Mouse (Mus musculus) left cerebral cortex, adult 18-20 months (tissue): ENCODE data around the gene Igsf8. TPM values are rescaled to one million over a fixed set of nuclear protein-coding genes. Genes with fewer than 3 reads are reported as not detected.

Experiments
- DNase-seq, 2 experiments: peaks; one replicate each; pipeline ENCODE4 v3.0.0; 2021 to 2022; ENCODE audit warnings: low spot score in 2 of 2, mixed read lengths in 1 of 2
- total RNA-seq, 2 experiments: library from RNA; stranded (reverse); gene quantifications; 2 replicates each; pipeline ENCODE4 v1.2.3; 2021

Igsf8 gene
- total RNA-seq, 2 experiments from 2014 or later: 278 to 283 TPM

DNA sequence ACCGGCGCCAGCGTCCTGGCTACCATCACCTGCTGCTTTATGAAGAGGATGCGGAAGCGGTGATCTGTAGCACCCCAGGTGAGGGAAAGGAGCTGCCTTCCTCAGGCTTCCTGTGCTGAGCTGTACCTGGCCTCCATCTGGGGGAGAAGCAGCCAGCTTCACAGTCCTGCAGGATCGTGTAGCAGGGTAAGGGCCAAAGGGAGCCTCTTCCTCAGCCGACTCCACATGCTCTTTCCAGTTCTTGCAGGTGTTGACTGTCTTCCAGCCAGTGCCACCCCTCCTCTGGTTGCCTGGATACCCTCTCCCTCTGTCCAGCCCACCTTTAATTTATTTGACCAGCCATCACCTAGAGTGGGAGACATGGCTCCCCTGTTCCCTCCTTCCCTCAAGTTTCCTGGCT is 57.9 kb downstream of the Igsf8 start:
- DNase-seq: peak in 1 of 2 experiments; percentile 50

DNA sequence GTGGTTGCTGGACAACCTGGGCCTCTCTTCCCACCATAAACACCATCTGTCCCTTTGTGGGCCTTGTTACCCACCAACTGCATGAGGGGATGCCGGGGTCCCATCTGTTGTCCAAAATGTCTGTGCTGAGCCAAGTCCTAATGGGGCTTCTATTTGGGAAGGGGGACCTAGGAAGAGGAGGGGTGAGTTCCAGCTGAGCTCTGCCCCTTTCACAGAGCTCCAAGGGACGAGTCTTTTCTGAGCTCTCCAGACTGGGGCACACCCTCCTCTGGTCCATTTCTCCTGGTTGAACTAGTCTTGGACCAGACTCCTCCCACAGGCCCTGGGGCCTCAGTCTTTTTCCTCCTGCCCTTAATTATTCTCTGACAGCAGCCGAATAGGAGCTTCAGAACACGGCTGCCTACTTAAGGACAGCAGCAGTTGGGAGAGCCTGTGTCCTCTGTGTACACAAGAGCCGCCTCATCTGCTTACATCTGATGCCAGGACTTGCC is 58.5 kb downstream of the Igsf8 start:
- peak in 1 of 2 experiments; percentile 62 for DNase-seq

DNA sequence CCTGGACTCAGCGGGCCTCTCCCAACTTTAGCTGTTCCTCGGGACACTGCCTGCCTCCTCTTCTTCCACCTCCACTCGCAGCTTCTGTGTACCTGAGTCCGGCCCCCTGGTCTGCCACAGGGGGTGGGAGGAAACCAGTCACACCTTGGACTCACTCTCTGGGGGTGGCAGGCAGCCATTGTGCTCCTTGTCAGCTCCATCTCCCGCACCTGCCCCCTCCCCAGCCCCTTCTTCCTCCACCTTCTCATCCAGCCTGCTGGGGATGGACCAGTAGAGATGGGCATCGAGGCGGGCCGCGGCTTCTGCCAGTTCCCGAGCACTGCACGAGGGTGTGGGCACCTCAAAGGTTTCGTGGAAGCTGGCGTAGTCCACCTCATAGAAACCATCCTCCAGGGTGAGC is 61.3 kb downstream of the Igsf8 start:
- DNase-seq: peak in 1 of 2 experiments; percentile 31

DNA sequence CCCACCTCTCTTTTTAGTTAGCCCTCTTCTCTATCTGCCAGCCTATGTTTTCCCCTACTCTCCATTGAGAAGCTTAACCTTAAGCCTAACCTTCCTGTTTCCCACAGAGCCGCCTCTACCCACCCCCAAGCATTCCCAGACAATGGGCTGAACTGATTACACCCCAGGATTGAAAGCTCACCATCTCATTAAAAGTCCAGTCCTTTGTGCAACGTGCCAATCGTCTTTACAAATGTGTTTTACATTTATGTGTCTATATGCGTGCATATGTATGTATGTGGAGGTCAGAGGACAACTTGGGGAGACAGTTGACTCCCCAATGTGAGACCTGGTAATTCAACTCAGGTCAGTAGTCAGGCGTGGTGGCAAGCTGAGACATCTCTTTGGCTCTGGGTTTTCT is 61.9 kb downstream of the Igsf8 start:
- no peak for DNase-seq

DNA sequence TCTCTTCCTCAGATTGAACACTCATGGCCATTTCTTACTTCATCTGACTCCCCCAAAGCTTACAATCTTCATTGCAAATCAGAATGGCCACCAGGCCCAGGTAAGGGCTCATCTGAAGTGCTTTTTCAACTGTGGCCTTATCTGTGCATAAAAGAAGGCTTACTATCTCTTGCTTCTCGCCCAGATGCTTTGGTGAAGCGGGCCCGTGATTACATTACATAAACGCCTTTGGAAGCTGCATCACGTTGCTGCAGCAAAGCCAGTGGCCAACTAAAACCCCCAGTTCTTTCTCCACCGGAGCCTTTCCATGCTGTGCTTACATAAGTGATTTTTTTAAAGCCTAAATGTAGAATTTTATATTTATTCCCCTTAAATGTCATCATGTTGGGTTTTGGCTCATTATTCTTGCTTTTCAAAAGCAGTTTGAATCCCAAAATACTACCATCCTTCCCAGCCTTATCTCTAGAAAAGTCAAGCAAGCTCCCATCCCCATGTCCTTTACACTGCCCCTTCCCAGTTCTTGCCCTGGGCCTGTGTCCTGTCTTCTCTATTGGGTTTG is 62.4 kb downstream of the Igsf8 start:
- DNase-seq: peak; percentile 72 to 79

DNA sequence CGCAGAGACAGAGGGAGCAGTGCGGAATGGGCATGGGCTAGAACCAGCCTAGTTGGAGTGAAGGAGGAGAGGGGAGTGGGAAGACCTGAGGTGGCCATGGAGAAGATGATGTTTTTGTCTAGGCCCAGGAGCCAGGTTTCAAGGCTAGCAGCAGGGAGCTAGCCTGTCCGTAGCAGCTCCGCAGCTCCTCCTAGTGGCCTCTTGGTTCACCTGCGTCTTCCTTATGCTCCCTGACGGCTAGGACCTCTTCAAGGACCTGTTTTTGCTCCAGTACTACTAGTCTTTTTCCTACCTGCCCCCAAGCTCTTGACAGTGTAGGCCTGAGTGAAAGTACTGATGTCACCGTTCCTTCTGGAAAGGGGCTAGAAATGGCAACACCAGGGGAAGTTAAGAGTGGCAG is 63.3 kb downstream of the Igsf8 start:
- peak; percentile 82 to 84 for DNase-seq

DNA sequence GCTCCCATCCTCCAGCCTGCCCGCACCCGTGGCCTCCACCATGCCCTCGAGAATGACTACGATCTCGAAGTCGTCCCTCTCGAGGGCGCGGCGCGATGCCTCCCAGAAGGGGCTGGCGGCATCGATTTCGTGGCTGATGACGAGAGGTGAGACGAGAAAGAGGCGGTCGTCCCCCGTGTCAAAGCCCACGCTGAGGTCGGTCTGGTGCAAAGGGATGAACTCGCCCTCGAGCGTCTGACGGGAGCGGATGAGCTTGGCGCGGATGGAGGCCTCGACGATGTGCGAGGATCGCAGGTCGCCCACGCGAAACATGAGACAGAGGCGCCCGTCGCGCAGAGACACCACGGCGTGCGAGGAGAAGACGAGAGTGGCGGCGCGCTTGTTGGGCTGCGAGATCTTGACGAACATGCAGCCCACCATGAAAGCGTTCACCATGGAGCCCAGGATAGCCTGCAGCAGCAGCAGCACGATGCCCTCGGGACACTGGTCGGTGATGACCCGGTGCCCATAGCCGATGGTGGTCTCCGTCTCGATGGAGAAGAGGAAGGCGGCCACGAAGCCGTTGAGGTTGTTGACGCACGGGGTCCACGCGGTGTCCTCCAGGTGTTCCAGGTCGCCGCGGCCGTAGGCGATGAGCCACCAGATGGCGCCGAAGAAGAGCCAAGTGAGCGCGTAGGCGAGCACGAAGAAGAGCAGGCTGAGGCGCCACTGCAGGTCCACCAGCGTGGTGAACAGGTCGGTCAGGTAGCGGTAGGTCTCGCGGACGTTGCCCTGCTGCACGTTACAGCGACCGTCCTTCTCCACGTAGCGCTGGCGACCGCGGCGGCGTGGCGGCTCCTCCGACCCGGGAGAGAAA is 64.5 kb downstream of the Igsf8 start:
- DNase-seq: peak; percentile 67 to 72

DNA sequence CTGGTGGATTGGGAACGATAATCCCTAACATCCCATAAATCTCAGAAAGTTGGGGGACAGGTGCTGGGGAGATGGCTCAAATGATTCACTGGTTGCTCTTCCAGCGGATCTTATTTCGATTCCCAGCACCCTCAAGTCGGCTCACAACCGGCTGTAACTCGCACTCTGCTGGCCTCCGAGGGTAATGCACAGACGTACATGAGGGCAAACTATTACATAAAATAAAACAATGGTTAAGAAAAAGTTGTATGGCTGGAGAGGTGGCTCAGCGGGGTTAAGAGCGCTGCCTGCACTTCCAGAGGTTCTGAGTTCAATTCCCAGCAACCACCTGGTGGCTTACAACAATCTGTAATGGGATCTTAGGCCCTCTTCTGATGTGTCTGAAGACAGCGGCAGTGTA is 65.2 kb downstream of the Igsf8 start:
- DNase-seq: no peak

DNA sequence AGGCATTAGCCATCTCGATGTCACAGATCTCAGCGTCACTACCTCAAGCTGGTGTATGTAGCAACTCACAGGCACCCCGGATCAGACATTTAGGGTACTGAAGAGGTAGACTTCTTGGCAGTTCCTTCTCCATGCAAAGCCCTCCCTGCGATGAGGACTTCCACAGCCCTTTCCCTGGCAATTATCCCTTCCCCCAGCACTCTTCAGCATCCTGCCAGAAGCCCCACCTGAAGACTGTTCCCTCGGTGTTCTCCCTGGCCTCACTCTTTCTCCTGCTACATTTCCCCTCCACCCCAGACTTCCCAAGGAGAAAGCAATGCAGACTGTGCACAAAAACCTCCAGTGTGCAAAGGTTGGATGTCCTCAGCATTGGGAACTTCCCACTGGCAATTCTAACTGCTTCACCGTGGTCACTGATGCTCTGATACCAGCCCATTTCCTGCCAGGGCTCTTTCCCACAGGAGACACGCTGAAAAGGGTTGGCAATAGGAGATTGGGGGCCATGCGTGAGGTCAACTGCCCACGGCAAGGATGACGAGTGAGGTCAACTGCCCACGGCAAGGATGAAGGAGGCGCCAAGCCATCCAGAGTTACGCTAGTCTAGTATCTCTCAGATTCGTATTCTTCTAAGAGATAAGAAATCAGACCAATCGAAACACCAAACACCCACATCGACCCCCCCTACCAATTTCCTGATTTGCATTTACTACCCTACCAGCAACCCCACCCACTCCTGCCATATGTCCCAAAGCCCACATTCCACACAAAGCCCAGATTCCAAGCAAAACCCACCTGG is 66.0 kb downstream of the Igsf8 start:
- peak in 1 of 2 experiments; percentile 71 for DNase-seq

DNA sequence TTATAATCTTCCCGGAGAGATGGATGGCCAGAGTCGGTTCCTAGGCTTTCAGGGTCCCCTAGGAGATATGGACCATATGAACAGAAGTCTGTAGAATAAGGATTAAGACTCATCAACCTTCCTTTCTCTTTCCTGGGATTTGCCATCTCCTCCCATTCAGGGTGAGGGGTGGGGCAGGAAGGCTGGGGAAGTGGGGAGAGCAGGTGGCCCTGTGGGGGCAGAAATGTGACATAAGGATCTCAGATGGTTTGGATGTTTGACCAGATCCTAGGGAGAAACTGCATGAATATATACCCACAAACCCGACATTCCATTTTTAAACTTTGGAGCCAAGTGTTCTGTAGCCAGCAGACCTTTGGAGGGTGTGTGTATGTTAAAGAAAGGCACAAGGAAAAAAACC is 66.6 kb downstream of the Igsf8 start:
- DNase-seq: no peak

DNA sequence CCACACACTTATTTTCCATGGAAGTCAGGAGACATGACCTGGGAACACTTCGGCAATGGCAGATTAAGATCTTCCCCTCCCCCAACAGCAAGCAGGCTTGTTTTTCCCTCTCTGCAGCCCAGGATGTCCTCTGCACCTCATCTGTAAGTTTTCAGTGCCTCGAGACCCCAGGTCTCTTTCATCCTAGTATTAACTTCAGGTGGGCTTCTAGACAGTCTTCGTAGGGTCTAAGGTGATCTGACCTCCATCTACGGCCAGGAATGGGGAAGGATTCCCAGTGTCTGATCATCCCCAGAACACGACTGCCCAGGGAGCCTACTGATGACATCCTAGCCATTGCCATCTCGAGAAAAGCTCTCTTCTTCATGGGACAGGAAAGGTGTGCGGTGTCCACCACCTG is 67.0 kb downstream of the Igsf8 start:
- DNase-seq: no peak

DNA sequence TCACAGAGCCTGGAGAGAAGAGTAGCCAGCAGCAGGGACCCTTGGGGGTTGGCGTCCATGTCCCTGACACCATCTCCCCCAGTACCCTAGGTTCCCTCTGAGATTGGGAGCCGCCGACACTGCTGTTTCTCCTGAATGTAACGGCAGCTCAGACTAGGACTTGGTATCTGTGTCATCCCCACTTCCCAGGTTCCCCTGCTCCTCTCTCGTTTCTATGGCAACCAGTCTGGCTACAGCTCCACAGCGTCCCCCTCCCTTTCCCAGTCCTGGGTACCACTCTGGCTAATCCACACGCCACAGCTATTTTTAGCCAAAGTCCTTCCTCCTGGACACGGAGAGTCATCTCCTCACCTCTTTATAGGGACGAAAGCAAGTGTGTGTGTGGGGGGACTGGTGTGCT is 67.7 kb downstream of the Igsf8 start, which contains the start of gene Kcnj9:
Kcnj9 (minus strand) TSS at position 188 of the 400 bp plus-strand sequence.
- DNase-seq: peak; percentile 80 to 86

DNA sequence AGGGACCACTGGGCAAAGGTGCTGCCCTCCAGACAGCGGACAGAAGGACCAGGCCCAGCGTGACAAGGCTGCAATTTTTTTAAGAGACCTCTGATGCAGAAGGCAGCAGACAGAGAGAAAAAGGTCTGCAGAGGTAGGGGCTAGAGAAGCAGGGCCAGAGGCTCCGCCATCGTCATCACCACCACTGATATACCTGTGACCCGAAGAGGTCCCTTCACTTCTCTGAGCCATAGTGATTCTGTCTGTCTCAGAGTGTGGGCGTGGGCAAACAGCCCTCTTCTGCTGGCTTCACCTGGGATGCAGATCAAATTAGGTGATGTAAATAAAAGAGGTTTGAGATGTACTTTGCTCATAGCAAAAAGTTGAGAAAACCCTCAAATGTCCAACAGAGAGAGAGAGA is 68.2 kb downstream of the Igsf8 start:
- no peak for DNase-seq

DNA sequence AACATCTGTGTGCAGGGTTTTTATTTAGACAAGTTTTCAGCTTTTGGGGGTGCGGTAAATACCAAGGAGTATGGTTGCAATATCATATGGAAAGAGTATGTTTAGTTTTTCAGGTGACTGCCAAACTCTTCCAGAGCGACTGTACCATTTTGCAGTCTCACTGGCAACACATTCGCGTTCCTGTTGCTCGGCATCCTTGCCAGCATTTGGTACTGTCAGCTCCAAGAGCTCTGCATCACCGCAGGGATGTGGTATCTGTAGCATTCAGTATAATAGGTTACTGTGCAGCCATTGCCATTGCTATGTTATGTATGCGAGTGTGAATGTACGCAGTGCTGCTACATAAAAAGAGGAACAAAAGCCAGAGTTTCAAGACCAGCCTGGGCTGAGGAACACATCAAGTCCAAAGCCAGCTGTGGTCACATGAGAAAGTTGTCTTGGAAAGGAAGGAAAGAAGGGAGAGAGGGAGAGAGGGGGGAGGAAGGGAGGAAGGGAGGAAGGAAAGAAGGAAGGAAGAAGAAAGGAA is 70.0 kb downstream of the Igsf8 start:
- DNase-seq: no peak

DNA sequence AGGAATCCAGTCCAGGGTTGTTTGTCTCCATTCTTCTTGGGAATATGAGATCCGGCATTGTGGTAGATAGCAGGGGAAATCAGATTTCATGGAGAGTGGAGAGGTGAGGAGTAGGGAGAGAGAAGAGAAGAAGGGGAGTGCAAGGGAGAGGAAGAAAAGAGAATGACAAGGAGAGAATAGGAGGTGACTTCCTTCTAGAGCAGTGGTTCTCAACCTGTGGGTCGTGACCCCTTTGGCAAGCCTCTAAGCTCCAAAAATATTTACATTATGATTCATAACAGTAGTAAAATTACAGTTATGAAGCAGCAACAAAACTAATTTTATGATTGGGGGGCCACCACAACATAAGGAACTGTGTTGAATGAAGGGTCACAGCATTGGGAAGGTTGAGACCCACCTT is 71.5 kb downstream of the Igsf8 start:
- no peak for DNase-seq

DNA sequence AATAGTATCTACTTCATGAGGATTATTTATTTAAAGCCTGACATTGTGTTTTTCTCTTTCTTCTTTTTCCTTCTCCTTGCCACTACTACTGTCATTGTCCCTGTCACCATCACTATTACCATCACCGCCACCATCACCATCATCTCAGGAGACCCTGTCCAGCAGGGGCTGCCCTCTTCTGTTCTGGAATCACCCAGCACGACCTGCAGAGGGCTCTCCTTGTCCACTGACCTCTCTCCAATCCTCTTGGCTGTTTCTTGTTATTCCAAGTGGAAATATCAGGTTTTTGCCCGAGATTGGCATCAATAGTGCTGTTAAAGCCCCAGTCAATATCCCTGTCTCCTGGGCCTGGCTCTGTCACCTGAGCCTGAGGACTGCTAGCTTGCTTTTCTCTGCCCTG is 72.1 kb downstream of the Igsf8 start:
- no peak for DNase-seq

DNA sequence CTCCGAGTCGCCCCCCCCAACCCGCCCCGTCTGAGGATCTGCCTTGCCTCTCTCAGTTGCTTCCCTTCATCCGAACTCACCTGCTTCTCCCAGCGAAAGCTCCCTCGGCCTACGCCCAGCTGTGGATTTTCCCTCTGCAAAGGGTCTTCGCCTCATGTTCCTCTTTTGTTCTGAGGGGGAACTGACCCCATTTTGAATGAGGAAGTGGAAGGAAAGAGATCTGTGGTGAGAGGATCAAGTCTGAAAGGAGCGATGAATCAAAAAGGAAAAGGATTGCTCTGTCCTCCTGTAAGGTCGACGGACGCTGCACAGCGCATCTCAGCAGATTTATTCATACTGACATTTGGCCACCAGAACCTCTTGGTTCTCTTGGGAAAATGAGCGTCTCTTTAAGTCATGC is 74.4 kb downstream of the Igsf8 start:
- no peak for DNase-seq

DNA sequence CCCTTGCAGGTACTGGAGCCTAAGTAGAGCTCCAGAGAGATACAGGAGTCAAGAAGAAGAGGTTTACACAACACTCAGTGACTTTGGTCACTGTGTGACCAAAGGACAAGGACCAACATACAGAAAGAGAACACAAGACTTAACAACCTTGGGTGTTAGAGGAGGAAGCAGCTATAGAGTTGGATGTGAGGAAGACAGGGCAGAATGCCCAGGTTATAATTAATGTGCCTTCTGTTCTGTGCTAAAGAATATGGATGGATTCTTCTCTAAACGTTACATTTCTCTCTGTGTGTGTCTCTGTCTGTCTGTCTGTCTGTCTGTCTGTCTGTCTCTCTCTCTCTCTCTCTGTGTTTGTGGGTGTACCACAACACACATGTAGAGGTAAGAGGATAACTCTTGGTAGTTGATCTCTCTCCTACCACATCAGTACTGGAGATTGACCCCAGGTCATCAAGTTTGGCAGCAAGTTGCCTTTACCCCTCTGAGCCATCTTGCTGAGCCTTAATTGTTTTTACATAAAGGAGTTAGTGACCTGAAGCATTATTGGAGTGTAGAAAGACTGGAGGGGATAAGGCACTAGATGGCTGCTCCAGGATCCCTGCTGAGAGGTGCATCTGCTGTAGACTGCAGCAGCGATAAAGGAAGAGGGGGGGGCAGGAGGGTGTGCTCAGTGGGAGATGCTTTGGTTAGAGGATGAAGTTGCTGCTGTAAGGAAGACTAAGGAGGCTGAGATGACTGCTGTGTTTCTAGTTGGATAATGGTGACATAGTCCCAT is 76.2 kb downstream of the Igsf8 start:
- no peak for DNase-seq

DNA sequence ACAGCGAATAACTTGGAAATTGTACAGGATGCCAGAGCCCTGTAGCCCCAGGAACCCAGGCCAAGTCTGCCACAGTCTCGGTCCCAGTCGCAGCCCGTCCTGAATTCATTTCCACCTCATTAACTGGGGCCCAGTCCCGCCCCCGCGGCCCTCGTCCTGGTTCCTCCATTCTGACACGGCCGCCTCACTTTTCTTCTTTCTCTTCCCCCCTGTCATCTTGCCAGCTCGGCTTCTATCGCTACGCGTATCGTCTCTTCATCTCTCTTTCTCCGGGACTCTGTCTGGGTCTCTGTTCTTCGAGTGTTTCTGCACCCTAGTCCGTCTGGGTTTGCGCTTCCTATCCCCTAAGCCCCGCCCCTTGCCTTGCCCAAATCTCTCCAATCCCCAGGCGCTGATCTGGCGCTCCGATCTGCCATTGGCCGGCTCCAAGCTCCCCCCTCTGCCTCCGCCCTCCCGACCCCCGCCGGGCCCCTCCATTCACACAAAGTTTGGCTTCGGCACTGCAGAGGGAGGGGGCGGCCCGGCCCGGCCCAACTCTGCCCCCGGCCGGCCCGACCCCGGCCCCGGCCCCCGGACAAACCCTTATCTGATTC is 79.4 kb downstream of the Igsf8 start, which contains the start of gene Kcnj10:
Kcnj10 (plus strand) TSS at position 482 of the 593 bp plus-strand sequence.
- DNase-seq: peak; percentile 75 to 80

DNA sequence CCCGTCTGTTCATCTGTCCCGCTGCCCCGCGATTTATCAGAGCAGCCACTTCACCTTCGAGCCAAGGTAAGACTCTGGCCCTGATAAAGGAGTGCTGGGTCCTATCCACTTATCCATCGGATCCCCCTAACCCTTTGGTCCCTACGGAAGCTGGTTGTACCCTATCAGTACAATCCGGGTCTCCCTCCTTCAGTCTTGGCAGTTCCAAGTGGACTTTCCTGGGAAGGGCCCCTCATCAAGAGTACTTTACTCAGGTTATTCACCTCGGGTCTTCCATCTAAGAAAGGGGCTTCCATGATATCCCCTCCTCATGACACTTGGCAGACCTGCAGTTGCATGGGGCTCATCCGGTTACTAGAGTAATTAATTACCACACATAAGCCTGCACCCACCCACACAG is 79.9 kb downstream of the Igsf8 start:
- DNase-seq: no peak
